Mouse (Mus musculus): ENCODE results near the gene Acsl1.

- TF ChIP-seq POLR2A (IDR thresholded peaks at IDR 0.05; ENCODE audit: low read depth, low read length): no peak
- no peak for TF ChIP-seq CTCF (IDR thresholded peaks at IDR 0.05; ENCODE audit: borderline replicate concordance, insufficient read depth, low read length)
Measured at GRCm38 (mm10) chr8:46479794-46480532, 9.1 kb downstream of the Acsl1 start.
